Mouse (Mus musculus) small intestine, adult 2 months (tissue): Measurements from ENCODE around the gene Xpo4.

Source experiments
- CTCF ChIP-seq: fragments of 200-500 bp; IDR thresholded peaks from 2 replicates; pipeline ENCODE4 v1.5.1; 2012; ENCODE audit warnings: low read depth, mild to moderate bottlenecking, control low read depth, inconsistent platforms, low read length, moderate library complexity, mixed read lengths; ENCODE audit not compliant: insufficient replicate concordance, insufficient read length; ENCODE audit errors: extremely low read depth
- POLR2A ChIP-seq: fragments of 200-500 bp; IDR thresholded peaks from 2 replicates; pipeline ENCODE4 v1.6.1; 2012; ENCODE audit warnings: low read depth, mild to moderate bottlenecking, control low read depth, inconsistent platforms, low read length, moderate library complexity

GRCm38 (mm10) chr14:57690681-57691080, 25.5 kb upstream of the Xpo4 start:
- TF ChIP-seq CTCF = no peak
- TF ChIP-seq POLR2A = no peak
